Mouse (Mus musculus): ENCODE data around the gene Cers5.
"Not testable (repeated sequence)": the region's sequence is repeated elsewhere in the genome, so short reads cannot be mapped to it uniquely, and the experiment has no call there.

The Cers5 gene

GRCm38 (mm10) chr15:99787625-99788120, 15.0 kb upstream of the Cers5 start:
- DNase-seq: no peak

GRCm38 (mm10) chr15:99778677-99779335, 6.1 kb upstream of the Cers5 start:
- no peak for DNase-seq

GRCm38 (mm10) chr15:99778148-99778547, 5.5 kb upstream of the Cers5 start:
- peak in 1 of 2 experiments; percentile 50 for DNase-seq

- DNase-seq: no peak
These were observed 240 bp upstream of the Cers5 start for GRCm38 (mm10) chr15:99772925-99773324.

- peak; percentile 87 to 88 for DNase-seq
These were observed 306 bp downstream of the Cers5 start for GRCm38 (mm10) chr15:99772277-99772880.

- peak in 1 of 2 experiments; percentile 66 for DNase-seq
These were observed 946 bp downstream of the Cers5 start for GRCm38 (mm10) chr15:99771601-99772276.

- no peak for DNase-seq
These were observed 1.6 kb downstream of the Cers5 start for GRCm38 (mm10) chr15:99771004-99771500.

- DNase-seq: no peak
These were observed 3.9 kb downstream of the Cers5 start for GRCm38 (mm10) chr15:99768761-99769160.

GRCm38 (mm10) chr15:99767467-99767866, 5.2 kb downstream of the Cers5 start:
- DNase-seq: no peak

GRCm38 (mm10) chr15:99754204-99754603, 18.5 kb downstream of the Cers5 start:
- DNase-seq: no peak

- DNase-seq: peak; percentile 52 to 66
These were observed 32.5 kb downstream of the Cers5 start for GRCm38 (mm10) chr15:99740229-99740628.

- peak in 1 of 2 experiments; percentile 26 for DNase-seq
These were observed 36.0 kb downstream of the Cers5 start for GRCm38 (mm10) chr15:99736675-99737074.

- peak; percentile 95 to 100 for DNase-seq
These were observed 37.1 kb downstream of the Cers5 start for GRCm38 (mm10) chr15:99735631-99736030.

GRCm38 (mm10) chr15:99733186-99733585, 39.5 kb downstream of the Cers5 start:
- no peak for DNase-seq

- DNase-seq: no peak
These were observed 41.0 kb downstream of the Cers5 start for GRCm38 (mm10) chr15:99731678-99732077.

- no peak for DNase-seq
These were observed 41.5 kb downstream of the Cers5 start for GRCm38 (mm10) chr15:99731167-99731566.

- DNase-seq: no peak
These were observed 43.5 kb downstream of the Cers5 start for GRCm38 (mm10) chr15:99729056-99729783.

- peak in 1 of 2 experiments; percentile 41 for DNase-seq
These were observed 44.5 kb downstream of the Cers5 start for GRCm38 (mm10) chr15:99728211-99728610.

GRCm38 (mm10) chr15:99727525-99727924, 45.2 kb downstream of the Cers5 start:
- DNase-seq: peak in 1 of 2 experiments; percentile 32

GRCm38 (mm10) chr15:99727039-99727438, 45.6 kb downstream of the Cers5 start:
- DNase-seq: not testable (repeated sequence)

- DNase-seq: no peak
These were observed 46.1 kb downstream of the Cers5 start for GRCm38 (mm10) chr15:99726549-99726948.

- DNase-seq: peak; percentile 95 to 97
These were observed 47.1 kb downstream of the Cers5 start, which contains the start of gene Cox14 for GRCm38 (mm10) chr15:99725341-99726155. Gene Cox14, plus strand, starts transcription at chr15:99725618.
